Mouse (Mus musculus) megakaryocyte, embryonic 14.5 days (primary cell): ENCODE data around the gene March5.

ENCODE experiments used
- FLI1 ChIP-seq: IDR thresholded peaks from 2 replicates; pipeline ENCODE4 v1.6.1; 2012; ENCODE audit warnings: low read length, inconsistent platforms, mixed read lengths
- GATA1 ChIP-seq: IDR thresholded peaks from 3 replicates; pipeline ENCODE4 v1.6.1; 2012; ENCODE audit warnings: mixed read lengths, low read length, inconsistent platforms, borderline replicate concordance

- no peak for TF ChIP-seq GATA1
- TF ChIP-seq FLI1 = no peak
Measured at GRCm38 (mm10) chr19:37238651-37239050, 31.3 kb downstream of the March5 start.
